Comparison of ENCODE assay signal across 16 mouse cellular contexts in genomic region chr16:41653261-41653660, GRCm38 (mm10).
"Had no signal": no experiment of that assay in that cellular context is flagged by ENCODE, and none has a peak within 500 bp of the region (broad histone marks: within the 10 kb centered on the region; RNA-seq: fewer than 3 reads in every experiment).

No protein-coding gene starts in this region.

- H3K36me3 ChIP-seq: kidney, embryonic 15.5 days; limb, embryonic 15.5 days; liver, embryonic 13.5 days; lung, embryonic 15.5 days; midbrain, embryonic 12.5 days; neural tube, embryonic 13.5 days had no signal

- ATAC-seq: liver, postnatal 0 days; midbrain, embryonic 16.5 days had no signal

- H3K4me2 ChIP-seq: kidney, embryonic 15.5 days; limb, embryonic 15.5 days; liver, embryonic 13.5 days; lung, embryonic 15.5 days; midbrain, embryonic 12.5 days; neural tube, embryonic 13.5 days had no signal

- H3K9me3 ChIP-seq: kidney, embryonic 15.5 days; limb, embryonic 15.5 days; liver, embryonic 13.5 days; lung, embryonic 15.5 days; megakaryocyte, embryonic 14.5 days; midbrain, embryonic 12.5 days; neural tube, embryonic 13.5 days had no signal

- H3K9ac ChIP-seq: kidney, embryonic 15.5 days; limb, embryonic 15.5 days; liver, embryonic 13.5 days; liver, postnatal 0 days; lung, embryonic 15.5 days; midbrain, embryonic 12.5 days; neural tube, embryonic 13.5 days had no signal

- H3K4me1 ChIP-seq: kidney, embryonic 15.5 days; limb, embryonic 15.5 days; liver, embryonic 13.5 days; lung, embryonic 15.5 days; megakaryocyte, embryonic 14.5 days; midbrain, embryonic 12.5 days; neural tube, embryonic 13.5 days had no signal

- H3K27ac ChIP-seq: kidney, embryonic 15.5 days; limb, embryonic 15.5 days; liver, embryonic 13.5 days; lung, embryonic 15.5 days; macrophage; midbrain, embryonic 12.5 days; neural tube, embryonic 13.5 days; stomach, postnatal 0 days had no signal

- H3K27me3 ChIP-seq: kidney, embryonic 15.5 days; limb, embryonic 15.5 days; liver, embryonic 13.5 days; lung, embryonic 15.5 days; megakaryocyte, embryonic 14.5 days; midbrain, embryonic 12.5 days; neural tube, embryonic 13.5 days had no signal

- DNase-seq: kidney, adult 2 months; kidney, postnatal 25 days; liver, embryonic 13.5 days; liver, postnatal 0 days; lung, postnatal 14 days; right cerebral cortex, postnatal 25 days; thymus, postnatal 4 days had no signal

- H3K4me3 ChIP-seq: kidney, embryonic 15.5 days; limb, embryonic 15.5 days; liver, embryonic 13.5 days; lung, embryonic 15.5 days; megakaryocyte, embryonic 14.5 days; midbrain, embryonic 12.5 days; neural tube, embryonic 13.5 days had no signal
